Mouse (Mus musculus): ENCODE data around the gene Ano1. TPM values are rescaled to one million over a fixed set of nuclear protein-coding genes. Genes with fewer than 3 reads are reported as not detected.

The Ano1 gene
- polyA plus RNA-seq, 1 experiment from 2014 or later, result 69.0 TPM

DNA sequence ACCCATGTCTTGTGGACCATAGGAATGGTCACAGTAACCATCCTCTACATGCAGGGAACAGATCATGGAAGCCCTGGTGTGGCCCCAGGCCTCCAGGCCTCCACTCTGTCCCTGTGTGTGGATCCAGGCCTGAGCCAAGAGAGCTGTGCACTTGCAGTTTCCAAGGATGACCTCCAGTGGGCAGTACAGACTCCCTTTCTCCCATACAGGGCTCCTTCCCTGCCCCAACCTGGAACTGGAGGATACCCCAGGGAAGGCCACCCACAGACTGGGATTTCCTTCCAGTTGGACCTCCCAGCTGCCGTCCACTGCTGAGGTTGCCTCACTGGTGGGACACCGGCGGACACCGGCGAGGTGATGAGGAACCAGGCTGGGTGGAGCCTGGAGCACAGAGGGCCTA, 29.6 kb upstream of the Ano1 start:
- Histone ChIP-seq H3K9ac (replicated peaks; ENCODE audit: low read depth) (no peak overlapping the region), H3K4me1 (ENCODE audit: insufficient read depth, low read depth, low read length) (no peaks in the 10 kb centered on the region), H3K27ac (ENCODE audit: low read length) (no peak overlapping the region), H3K27me3 (replicated peaks; ENCODE audit: insufficient read depth, low read length) (no peaks in the 10 kb centered on the region), H3K36me3 (ENCODE audit: insufficient read depth, low read length) (no peaks in the 10 kb centered on the region), H3K4me3 (ENCODE audit: low read depth, low read length) (no peak overlapping the region), H3K4me2 (replicated peaks; ENCODE audit: low read depth, low read length) (no peak overlapping the region), H3K9me3 (ENCODE audit: low read length) (no peaks in the 10 kb centered on the region)
- DNase-seq (ENCODE audit: low spot score), result peak; percentile 39
- ATAC-seq, result peak; percentile 29; the same call in 1 of the 2 replicates
- 50% methylated on average over 5 of the region's 5 CpGs for WGBS
- no peak for TF ChIP-seq EP300 (IDR thresholded peaks at IDR 0.05)
- peak; percentile 76 for TF ChIP-seq CTCF (IDR thresholded peaks at IDR 0.05)

DNA sequence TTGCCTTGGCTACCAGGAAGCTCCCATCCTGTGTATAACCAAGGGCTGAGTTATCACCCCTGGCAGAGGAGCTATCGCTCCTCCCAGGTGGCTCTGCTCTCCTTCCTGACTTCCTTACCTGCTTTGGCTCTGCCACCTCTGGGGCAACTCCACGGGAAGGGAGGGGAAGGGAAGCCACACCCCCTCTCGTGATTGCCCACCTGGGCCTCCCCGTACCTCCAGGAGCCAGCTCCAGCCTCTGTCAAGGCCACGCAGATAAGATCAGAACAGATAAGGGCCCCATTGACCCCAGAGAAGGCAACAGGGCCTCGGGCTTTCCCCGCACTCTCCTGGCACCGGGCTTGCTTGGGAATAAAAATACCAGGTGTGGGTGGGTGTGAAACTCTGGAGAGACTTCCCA, 28.4 kb upstream of the Ano1 start:
- WGBS, result 34% methylated on average over 8 of the region's 8 CpGs
- Histone ChIP-seq H3K36me3 (ENCODE audit: insufficient read depth, low read length) (no peaks in the 10 kb centered on the region), H3K9ac (replicated peaks; ENCODE audit: low read depth) (no peak overlapping the region), H3K9me3 (ENCODE audit: low read length) (no peaks in the 10 kb centered on the region), H3K4me3 (ENCODE audit: low read depth, low read length) (no peak overlapping the region), H3K4me1 (ENCODE audit: insufficient read depth, low read depth, low read length) (no peaks in the 10 kb centered on the region), H3K4me2 (replicated peaks; ENCODE audit: low read depth, low read length) (no peak overlapping the region), H3K27me3 (replicated peaks; ENCODE audit: insufficient read depth, low read length) (no peaks in the 10 kb centered on the region), H3K27ac (ENCODE audit: low read length) (no peak overlapping the region)
- peak; percentile 19 for ATAC-seq
- TF ChIP-seq CTCF (IDR thresholded peaks at IDR 0.05), result no peak
- TF ChIP-seq EP300 (IDR thresholded peaks at IDR 0.05), result no peak
- no peak for DNase-seq (ENCODE audit: low spot score)

DNA sequence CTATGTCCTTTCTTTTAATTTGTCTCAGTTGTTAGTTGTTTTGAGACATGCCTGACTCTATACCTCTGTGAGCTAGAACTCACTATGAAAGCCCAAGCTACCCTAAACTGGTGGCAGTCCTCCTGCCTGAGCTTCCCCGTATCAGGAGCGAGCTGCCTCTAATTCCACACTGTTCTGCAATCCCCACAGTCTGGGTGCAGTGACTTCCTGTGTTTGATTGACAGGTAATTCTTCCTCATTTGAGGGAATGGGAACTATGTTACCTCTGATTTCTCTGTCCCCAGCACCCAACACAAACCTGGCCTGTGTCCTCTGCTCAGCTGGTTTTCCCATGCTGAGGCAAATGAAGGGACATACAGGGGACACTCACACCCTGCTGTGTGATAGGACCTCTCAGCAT, 27.9 kb upstream of the Ano1 start:
- Histone ChIP-seq H3K36me3 (ENCODE audit: insufficient read depth, low read length) (no peaks in the 10 kb centered on the region), H3K9ac (replicated peaks; ENCODE audit: low read depth) (no peak overlapping the region), H3K4me3 (ENCODE audit: low read depth, low read length) (no peak overlapping the region), H3K4me2 (replicated peaks; ENCODE audit: low read depth, low read length) (no peak overlapping the region), H3K27ac (ENCODE audit: low read length) (no peak overlapping the region), H3K27me3 (replicated peaks; ENCODE audit: insufficient read depth, low read length) (0 out of 2 replicates have a peak, but pooled peaks cover 2% of the 10 kb centered on the region), H3K9me3 (ENCODE audit: low read length) (no peaks in the 10 kb centered on the region), H3K4me1 (ENCODE audit: insufficient read depth, low read depth, low read length) (no peaks in the 10 kb centered on the region)
- no peak for ATAC-seq
- no peak for DNase-seq (ENCODE audit: low spot score)
- WGBS, result 56% methylated on average over 2 of the region's 2 CpGs
- TF ChIP-seq CTCF (IDR thresholded peaks at IDR 0.05) (no peak), EP300 (IDR thresholded peaks at IDR 0.05) (no peak)

DNA sequence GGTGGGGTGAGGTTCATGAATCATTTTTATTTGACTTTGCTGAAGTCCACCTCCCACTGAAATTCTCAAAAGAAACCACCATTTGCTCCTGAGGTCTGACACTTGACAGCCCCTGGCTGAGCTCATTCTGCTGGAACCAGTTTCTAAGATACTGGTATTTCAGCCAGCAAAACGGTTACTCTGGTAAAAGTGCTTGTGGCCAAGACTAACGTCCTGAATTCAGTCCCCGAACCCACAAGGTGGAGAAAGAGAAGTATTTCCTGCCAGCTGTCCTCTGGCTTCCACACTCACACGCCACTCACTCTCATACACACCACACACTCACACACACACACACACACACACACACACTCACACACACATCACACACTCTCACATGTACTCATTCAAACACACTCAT, 26.0 kb upstream of the Ano1 start:
- DNase-seq (ENCODE audit: low spot score) (no peak), ATAC-seq (no peak)
- H3K4me2 ChIP-seq (replicated peaks; ENCODE audit: low read depth, low read length), result no peak overlapping the region
- H3K9me3 ChIP-seq (ENCODE audit: low read length), result no peaks in the 10 kb centered on the region
- no peak overlapping the region for H3K4me3 ChIP-seq (ENCODE audit: low read depth, low read length)
- 0 out of 2 replicates have a peak, but pooled peaks cover 3% of the 10 kb centered on the region for H3K27me3 ChIP-seq (replicated peaks; ENCODE audit: insufficient read depth, low read length)
- no peaks in the 10 kb centered on the region for H3K36me3 ChIP-seq (ENCODE audit: insufficient read depth, low read length)
- H3K9ac ChIP-seq (replicated peaks; ENCODE audit: low read depth), result no peak overlapping the region
- no peaks in the 10 kb centered on the region for H3K4me1 ChIP-seq (ENCODE audit: insufficient read depth, low read depth, low read length)
- no peak for TF ChIP-seq EP300 (IDR thresholded peaks at IDR 0.05)
- 27% methylated on average over 4 of the region's 4 CpGs for WGBS
- no peak overlapping the region for H3K27ac ChIP-seq (ENCODE audit: low read length)

DNA sequence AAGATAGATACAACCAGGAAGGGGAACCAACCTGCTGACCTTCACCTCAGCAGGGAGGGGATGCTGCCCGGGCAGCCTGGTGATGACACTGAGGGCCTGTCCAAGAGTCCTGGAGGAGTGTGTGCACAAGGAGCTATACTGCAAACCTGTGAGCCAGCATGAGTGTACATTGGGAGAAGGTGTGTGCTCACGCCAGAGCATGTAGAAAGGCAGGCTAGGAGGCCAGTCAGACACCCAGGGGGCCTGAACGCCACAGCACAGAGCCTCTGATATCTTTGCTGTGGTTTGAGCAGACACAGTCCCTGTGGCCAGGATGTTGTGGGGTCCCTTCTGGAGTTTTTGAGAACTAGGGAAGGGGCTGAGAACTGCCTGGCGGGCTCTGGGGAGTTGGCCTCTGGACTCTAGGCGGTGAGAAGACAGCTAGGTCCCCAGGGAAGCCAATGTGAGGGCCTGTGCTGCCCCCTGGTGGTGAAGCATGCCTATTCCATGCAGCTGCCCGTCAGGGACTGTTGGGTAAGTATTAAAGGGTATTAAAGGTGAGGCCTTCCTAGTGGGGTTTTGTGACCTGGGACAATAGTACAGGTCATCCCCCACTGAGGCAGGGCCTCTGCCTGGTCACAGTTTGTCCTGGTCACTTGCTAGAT, 24.2 kb upstream of the Ano1 start:
- peaks cover 3% of the 10 kb centered on the region; the same call in 1 of the 2 replicates for H3K27me3 ChIP-seq (replicated peaks; ENCODE audit: insufficient read depth, low read length)
- H3K4me3 ChIP-seq (ENCODE audit: low read depth, low read length), result no peak overlapping the region
- 28% methylated on average over 6 of the region's 6 CpGs for WGBS
- no peaks in the 10 kb centered on the region for H3K36me3 ChIP-seq (ENCODE audit: insufficient read depth, low read length)
- H3K4me2 ChIP-seq (replicated peaks; ENCODE audit: low read depth, low read length), result no peak overlapping the region
- H3K27ac ChIP-seq (ENCODE audit: low read length), result no peak overlapping the region; the same call in 1 of the 2 replicates
- no peaks in the 10 kb centered on the region for H3K4me1 ChIP-seq (ENCODE audit: insufficient read depth, low read depth, low read length)
- TF ChIP-seq CTCF (IDR thresholded peaks at IDR 0.05), result peak; percentile 97
- no peak for TF ChIP-seq EP300 (IDR thresholded peaks at IDR 0.05)
- no peak overlapping the region for H3K9ac ChIP-seq (replicated peaks; ENCODE audit: low read depth)
- H3K9me3 ChIP-seq (ENCODE audit: low read length), result no peaks in the 10 kb centered on the region
- ATAC-seq, result peak; percentile 79
- DNase-seq (ENCODE audit: low spot score), result peak; percentile 88

DNA sequence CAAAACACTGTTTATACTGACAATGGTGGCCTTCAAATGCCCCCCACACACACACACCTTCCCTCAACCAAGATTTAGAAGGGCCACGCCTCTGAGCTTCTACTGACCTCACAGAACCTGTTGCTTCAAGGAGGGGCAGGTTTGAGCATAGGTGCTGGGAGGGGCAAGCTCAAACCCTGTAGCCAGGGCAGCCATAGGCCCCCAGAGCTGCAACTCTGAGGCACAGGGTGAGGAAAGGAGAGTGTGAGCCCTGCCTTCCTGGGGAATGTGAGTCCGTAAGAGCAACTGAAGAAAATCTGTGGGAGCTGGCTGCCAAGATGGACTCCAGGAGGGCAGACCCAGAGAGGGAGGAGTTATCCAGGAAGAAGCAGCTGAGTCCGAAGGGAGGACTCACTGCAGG, 23.4 kb upstream of the Ano1 start:
- H3K9me3 ChIP-seq (ENCODE audit: low read length), result no peaks in the 10 kb centered on the region
- H3K4me3 ChIP-seq (ENCODE audit: low read depth, low read length), result no peak overlapping the region
- no peak overlapping the region for H3K4me2 ChIP-seq (replicated peaks; ENCODE audit: low read depth, low read length)
- H3K9ac ChIP-seq (replicated peaks; ENCODE audit: low read depth), result no peak overlapping the region
- peak; percentile 58 for ATAC-seq
- H3K27ac ChIP-seq (ENCODE audit: low read length), result no peak overlapping the region
- 58% methylated on average over 3 of the region's 3 CpGs for WGBS
- H3K4me1 ChIP-seq (ENCODE audit: insufficient read depth, low read depth, low read length), result no peaks in the 10 kb centered on the region; the same call in 1 of the 2 replicates
- peaks cover 3% of the 10 kb centered on the region; the same call in 1 of the 2 replicates for H3K27me3 ChIP-seq (replicated peaks; ENCODE audit: insufficient read depth, low read length)
- DNase-seq (ENCODE audit: low spot score), result peak; percentile 50
- TF ChIP-seq CTCF (IDR thresholded peaks at IDR 0.05), result no peak
- TF ChIP-seq EP300 (IDR thresholded peaks at IDR 0.05), result no peak
- H3K36me3 ChIP-seq (ENCODE audit: insufficient read depth, low read length), result no peaks in the 10 kb centered on the region
